Mouse (Mus musculus) frontal cortex, postnatal 14 days (tissue): ENCODE results near the gene Gm47996.
A peak's percentile ranks its signal among the peaks of the same experiment; 100 is the strongest.

Source experiments
- DNase-seq, 2 experiments: peaks; one replicate each; pipeline ENCODE4 v3.0.0; 2022; ENCODE audit warnings: low spot score in 2 of 2

Gm47996 gene

GRCm38 (mm10) chr1:151250109-151250508 lies 40.2 kb downstream of the Gm47996 start:
- DNase-seq, result no peak

DNA sequence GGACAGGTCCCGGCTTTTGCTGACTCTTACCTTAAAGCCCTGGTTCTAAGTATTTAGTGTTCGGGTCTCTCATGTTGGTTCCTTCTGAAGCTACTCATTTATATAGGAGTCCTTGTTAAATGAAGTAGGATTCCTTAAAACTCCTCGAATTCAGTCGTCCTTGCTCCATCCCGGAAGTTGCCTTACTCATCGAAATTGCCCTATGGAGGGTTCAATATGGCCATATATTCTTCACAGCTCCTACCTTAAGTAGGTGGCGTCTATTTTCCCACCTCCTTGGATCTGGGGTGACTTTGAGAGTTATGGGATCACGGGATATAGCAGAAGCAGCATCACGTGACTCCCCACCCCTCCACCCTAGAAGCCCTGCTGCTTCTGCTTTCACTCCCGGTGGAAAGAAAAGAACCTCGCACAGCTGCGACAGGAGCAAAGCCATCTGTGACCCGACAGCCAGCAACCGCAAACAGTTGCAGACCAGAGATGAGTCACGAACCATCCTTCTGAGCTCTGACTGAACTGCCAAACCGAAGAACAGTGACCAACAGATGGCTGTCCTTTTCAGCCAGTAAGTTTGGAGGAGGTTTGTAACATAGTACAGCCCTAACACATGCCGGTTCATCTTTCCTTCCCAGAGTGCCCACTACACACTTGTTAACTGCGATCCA lies 40.7 kb downstream of the Gm47996 start:
- DNase-seq, result peak; percentile 23 to 72

DNA sequence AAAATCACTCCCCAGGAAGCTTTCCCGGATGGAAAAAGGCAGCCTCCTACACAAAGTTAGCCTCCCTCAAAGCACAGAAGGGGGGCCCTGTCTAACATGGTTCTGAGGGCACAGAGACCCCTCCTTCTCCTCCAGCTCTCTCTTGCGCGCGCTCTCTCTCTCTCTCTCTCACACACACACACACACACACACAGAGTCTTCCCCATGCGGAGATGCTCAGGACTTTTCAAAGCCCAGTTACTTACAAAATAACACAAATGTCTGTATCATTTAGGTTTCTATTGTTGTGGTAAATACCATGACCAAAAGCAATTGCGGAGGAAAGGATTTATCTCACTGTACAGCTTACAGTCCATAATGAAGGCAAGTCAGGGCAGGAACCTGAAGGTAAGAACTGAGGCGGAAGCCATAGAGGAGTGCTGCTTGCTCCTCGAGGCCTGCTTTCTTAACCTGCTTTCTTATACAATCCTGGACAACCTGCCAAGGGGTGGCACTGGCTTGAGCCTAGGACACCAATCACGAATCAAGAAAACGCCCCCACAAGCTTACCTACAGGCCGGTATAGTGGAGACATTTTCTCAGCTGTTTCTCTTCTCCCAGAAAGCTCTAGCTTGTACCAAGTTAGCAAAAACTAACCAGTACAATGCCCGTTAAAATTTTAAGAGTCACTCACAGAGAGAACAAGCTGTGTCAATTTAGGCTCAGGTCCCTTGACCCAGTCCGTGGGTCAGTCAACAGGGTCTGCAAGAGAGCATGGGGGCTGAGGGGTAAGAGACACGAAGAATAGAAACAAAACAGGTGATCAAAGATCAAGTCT lies 41.5 kb downstream of the Gm47996 start:
- no peak for DNase-seq

DNA sequence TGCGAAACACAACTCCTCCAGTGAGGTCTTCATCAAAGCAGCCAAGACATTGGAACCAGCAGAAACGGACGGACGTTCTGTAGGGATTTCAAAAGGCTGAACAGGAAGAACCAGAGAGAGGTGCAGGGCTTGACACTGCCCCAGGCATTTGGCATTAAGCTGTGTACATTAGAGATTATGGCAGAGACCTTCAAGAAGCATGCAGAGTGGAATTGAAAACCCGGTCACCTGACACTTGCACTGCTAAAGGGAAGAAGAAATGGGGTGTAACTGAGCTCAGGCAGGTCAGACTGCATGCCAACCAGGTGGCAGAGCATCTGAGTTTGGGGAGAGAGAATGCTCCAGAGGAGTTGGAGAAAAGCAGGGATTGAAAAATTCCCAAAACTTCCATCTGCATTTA lies 45.5 kb downstream of the Gm47996 start:
- DNase-seq, result no peak

- DNase-seq, result no peak
Observed at GRCm38 (mm10) chr1:151258090-151258954, 48.4 kb downstream of the Gm47996 start.

GRCm38 (mm10) chr1:151259061-151259460 lies 49.1 kb downstream of the Gm47996 start:
- no peak for DNase-seq
